Mouse (Mus musculus): ENCODE measurements around the gene Mtm1. TPM values are rescaled to one million over a fixed set of nuclear protein-coding genes. Genes with fewer than 3 reads are reported as not detected.

The Mtm1 gene
- 3.6 and 7.1 TPM in 2 replicates for total RNA-seq (2014; rRNA removed)
- polyA plus RNA-seq (2015; fragmentation: Nextera tagmentation; extraction: Ambion mirVana): 4.0 and 4.8 TPM in 2 replicates

- ATAC-seq (no peak), DNase-seq (ENCODE audit: low spot score) (no peak)
- no peaks in the 10 kb centered on the region for H3K4me1 ChIP-seq (ENCODE audit: insufficient read depth, low read length)
- no peak for TF ChIP-seq CTCF (IDR thresholded peaks at IDR 0.05; ENCODE audit: low read depth)
- no peak within 1 kb of the TSS for H3K9ac ChIP-seq (replicated peaks; ENCODE audit: low read length)
- no peaks in the 10 kb centered on the region for H3K9me3 ChIP-seq (ENCODE audit: low read length)
- H3K4me2 ChIP-seq (ENCODE audit: low read depth, low read length): no peak within 1 kb of the TSS
- H3K36me3 ChIP-seq (ENCODE audit: insufficient read depth, low read length): no peaks in the 10 kb centered on the region
- H3K27ac ChIP-seq: no peak within 1 kb of the TSS
- WGBS: 79% methylated on average over 1 of the region's 1 CpGs
- H3K4me3 ChIP-seq (ENCODE audit: low read length): no peak within 1 kb of the TSS
- no peaks in the 10 kb centered on the region for H3K27me3 ChIP-seq (ENCODE audit: insufficient read depth, low read length)
Measured at GRCm38 (mm10) chrX:71210467-71210866, at the start of gene Mtm1. Gene Mtm1, plus strand, starts transcription at chrX:71210767.

- H3K9ac ChIP-seq (replicated peaks; ENCODE audit: low read length): no peak overlapping the region
Measured at GRCm38 (mm10) chrX:71181526-71181925, 29.0 kb upstream of the Mtm1 start.

GRCm38 (mm10) chrX:71183671-71184070 is 26.9 kb upstream of the Mtm1 start:
- no peaks in the 10 kb centered on the region for H3K4me1 ChIP-seq (ENCODE audit: insufficient read depth, low read length)
- H3K9ac ChIP-seq (replicated peaks; ENCODE audit: low read length): no peak overlapping the region
- H3K4me2 ChIP-seq (ENCODE audit: low read depth, low read length): no peak overlapping the region
- H3K36me3 ChIP-seq (ENCODE audit: insufficient read depth, low read length): no peaks in the 10 kb centered on the region
- WGBS: 68% methylated on average over 4 of the region's 4 CpGs
- no peak overlapping the region for H3K27ac ChIP-seq
- no peaks in the 10 kb centered on the region for H3K9me3 ChIP-seq (ENCODE audit: low read length)
- ATAC-seq (no peak), DNase-seq (ENCODE audit: low spot score) (peak; percentile 3)
- TF ChIP-seq CTCF (IDR thresholded peaks at IDR 0.05; ENCODE audit: low read depth): no peak
- H3K27me3 ChIP-seq (ENCODE audit: insufficient read depth, low read length): no peaks in the 10 kb centered on the region
- H3K4me3 ChIP-seq (ENCODE audit: low read length): no peak overlapping the region

More at GRCm38 (mm10) chrX:71181526-71181925, 29.0 kb upstream of the Mtm1 start:
- ATAC-seq (no peak), DNase-seq (ENCODE audit: low spot score) (no peak)
- Histone ChIP-seq H3K4me1 (ENCODE audit: insufficient read depth, low read length) (no peaks in the 10 kb centered on the region), H3K9me3 (ENCODE audit: low read length) (no peaks in the 10 kb centered on the region), H3K27ac (no peak overlapping the region), H3K4me3 (ENCODE audit: low read length) (no peak overlapping the region), H3K4me2 (ENCODE audit: low read depth, low read length) (no peak overlapping the region), H3K36me3 (ENCODE audit: insufficient read depth, low read length) (no peaks in the 10 kb centered on the region), H3K27me3 (ENCODE audit: insufficient read depth, low read length) (no peaks in the 10 kb centered on the region)
- WGBS: 68% methylated on average over 3 of the region's 3 CpGs
- TF ChIP-seq CTCF (IDR thresholded peaks at IDR 0.05; ENCODE audit: low read depth): no peak

GRCm38 (mm10) chrX:71186396-71186795 is 24.2 kb upstream of the Mtm1 start:
- DNase-seq (ENCODE audit: low spot score) (no peak), ATAC-seq (no peak)
- 75% methylated on average over 1 of the region's 1 CpGs for WGBS
- no peak overlapping the region for H3K9ac ChIP-seq (replicated peaks; ENCODE audit: low read length)
- H3K27me3 ChIP-seq (ENCODE audit: insufficient read depth, low read length): no peaks in the 10 kb centered on the region
- no peaks in the 10 kb centered on the region for H3K4me1 ChIP-seq (ENCODE audit: insufficient read depth, low read length)
- TF ChIP-seq CTCF (IDR thresholded peaks at IDR 0.05; ENCODE audit: low read depth): no peak
- H3K27ac ChIP-seq: no peak overlapping the region
- H3K4me2 ChIP-seq (ENCODE audit: low read depth, low read length): no peak overlapping the region
- H3K4me3 ChIP-seq (ENCODE audit: low read length): no peak overlapping the region
- H3K36me3 ChIP-seq (ENCODE audit: insufficient read depth, low read length): no peaks in the 10 kb centered on the region
- H3K9me3 ChIP-seq (ENCODE audit: low read length): no peaks in the 10 kb centered on the region

GRCm38 (mm10) chrX:71204776-71205175 is 5.8 kb upstream of the Mtm1 start:
- WGBS: 77% methylated on average over 2 of the region's 2 CpGs
- no peaks in the 10 kb centered on the region for H3K27me3 ChIP-seq (ENCODE audit: insufficient read depth, low read length)
- H3K9ac ChIP-seq (replicated peaks; ENCODE audit: low read length): no peak overlapping the region
- no peak overlapping the region for H3K27ac ChIP-seq
- no peak overlapping the region for H3K4me2 ChIP-seq (ENCODE audit: low read depth, low read length)
- no peak for ATAC-seq
- H3K4me3 ChIP-seq (ENCODE audit: low read length): no peak overlapping the region
- H3K4me1 ChIP-seq (ENCODE audit: insufficient read depth, low read length): no peaks in the 10 kb centered on the region
- TF ChIP-seq CTCF (IDR thresholded peaks at IDR 0.05; ENCODE audit: low read depth): no peak
- H3K9me3 ChIP-seq (ENCODE audit: low read length): no peaks in the 10 kb centered on the region
- DNase-seq (ENCODE audit: low spot score): no peak
- no peaks in the 10 kb centered on the region for H3K36me3 ChIP-seq (ENCODE audit: insufficient read depth, low read length)

GRCm38 (mm10) chrX:71205821-71206542 is 4.6 kb upstream of the Mtm1 start:
- H3K4me3 ChIP-seq (ENCODE audit: low read length): no peak overlapping the region
- ATAC-seq (no peak), DNase-seq (ENCODE audit: low spot score) (no peak)
- no peaks in the 10 kb centered on the region for H3K27me3 ChIP-seq (ENCODE audit: insufficient read depth, low read length)
- H3K9ac ChIP-seq (replicated peaks; ENCODE audit: low read length): no peak overlapping the region
- no peaks in the 10 kb centered on the region for H3K36me3 ChIP-seq (ENCODE audit: insufficient read depth, low read length)
- 89% methylated on average over 1 of the region's 1 CpGs for WGBS
- no peaks in the 10 kb centered on the region for H3K4me1 ChIP-seq (ENCODE audit: insufficient read depth, low read length)
- no peak for TF ChIP-seq CTCF (IDR thresholded peaks at IDR 0.05; ENCODE audit: low read depth)
- H3K27ac ChIP-seq: no peak overlapping the region
- no peaks in the 10 kb centered on the region for H3K9me3 ChIP-seq (ENCODE audit: low read length)
- no peak overlapping the region for H3K4me2 ChIP-seq (ENCODE audit: low read depth, low read length)

- WGBS: 74% methylated on average over 1 of the region's 1 CpGs
- no peak overlapping the region for H3K4me2 ChIP-seq (ENCODE audit: low read depth, low read length)
- H3K27ac ChIP-seq: no peak overlapping the region
- H3K36me3 ChIP-seq (ENCODE audit: insufficient read depth, low read length): no peaks in the 10 kb centered on the region
- no peak for ATAC-seq
- no peaks in the 10 kb centered on the region for H3K9me3 ChIP-seq (ENCODE audit: low read length)
- no peak overlapping the region for H3K9ac ChIP-seq (replicated peaks; ENCODE audit: low read length)
- TF ChIP-seq CTCF (IDR thresholded peaks at IDR 0.05; ENCODE audit: low read depth): no peak
- DNase-seq (ENCODE audit: low spot score): no peak
- H3K27me3 ChIP-seq (ENCODE audit: insufficient read depth, low read length): no peaks in the 10 kb centered on the region
- no peaks in the 10 kb centered on the region for H3K4me1 ChIP-seq (ENCODE audit: insufficient read depth, low read length)
- H3K4me3 ChIP-seq (ENCODE audit: low read length): no peak overlapping the region
Measured at GRCm38 (mm10) chrX:71206595-71206994, 4.0 kb upstream of the Mtm1 start.
